Mouse (Mus musculus) lung, embryonic 16.5 days (tissue): ENCODE results near the gene Ascc1. TPM values are rescaled to one million over a fixed set of nuclear protein-coding genes. Genes with fewer than 3 reads are reported as not detected.

ENCODE experiments used
- ATAC-seq: fragments of 200-750 bp; cut with Nextera tagmentation; 2 replicates; pipeline ENCODE4 v1.8.0; 2017; ENCODE audit warnings: low read depth, mild to moderate bottlenecking, moderate library complexity
- H3K27ac ChIP-seq: fragments of 300-500 bp; sonication (generic); 2 replicates; pipeline ENCODE4 v1.5.1; 2014; ENCODE audit warnings: mild to moderate bottlenecking, control low read depth, low read length
- H3K27me3 ChIP-seq: fragments of 300-500 bp; sonication (generic); 2 replicates; pipeline ENCODE4 v1.6.1; 2014; ENCODE audit warnings: low read depth, low read length, mixed read lengths; ENCODE audit not compliant: control insufficient read depth, insufficient read depth
- H3K36me3 ChIP-seq: fragments of 300-500 bp; sonication (generic); 2 replicates; pipeline ENCODE4 v1.6.1; 2014; ENCODE audit warnings: low read length; ENCODE audit not compliant: control insufficient read depth, insufficient read depth
- H3K4me1 ChIP-seq: fragments of 300-500 bp; sonication (generic); replicated peaks from 2 replicates; pipeline ENCODE4 v1.6.1; 2014; ENCODE audit warnings: low read length, mixed read lengths; ENCODE audit not compliant: control insufficient read depth, insufficient read depth
- H3K4me2 ChIP-seq: fragments of 300-500 bp; sonication (generic); 2 replicates; pipeline ENCODE4 v1.6.1; 2014; ENCODE audit warnings: low read depth, low read length, control low read depth
- H3K4me3 ChIP-seq: fragments of 300-500 bp; sonication (generic); 2 replicates; pipeline ENCODE4 v1.5.1; 2014; ENCODE audit warnings: mild to moderate bottlenecking, low read length, control low read depth
- H3K9ac ChIP-seq: fragments of 300-500 bp; sonication (generic); 2 replicates; pipeline ENCODE4 v1.6.1; 2014; ENCODE audit warnings: low read length, control low read depth
- H3K9me3 ChIP-seq: fragments of 300-500 bp; sonication (generic); 2 replicates; pipeline ENCODE4 v1.6.1; 2016; ENCODE audit warnings: low read length; ENCODE audit not compliant: control insufficient read depth
- WGBS: fragments of 180-500 bp; shearing (Covaris S2); extraction: QIAGEN DNeasy Blood & Tissue Kit; methylation state at CpG from one replicate; pipeline ENCODE4 v1.1.7; 2014; 5-methylcytosine and 5-hydroxymethylcytosine counted together
- polyA plus RNA-seq: library from polyadenylated mRNA; unstranded; fragments of >200 nt; fragmentation: Nextera tagmentation; extraction: Ambion mirVana; gene quantifications from 2 replicates; pipeline ENCODE4 v1.2.1, GENCODE M21; 2015

The Ascc1 gene
- polyA plus RNA-seq, 1 experiment from 2014 or later: 48.2 TPM

DNA sequence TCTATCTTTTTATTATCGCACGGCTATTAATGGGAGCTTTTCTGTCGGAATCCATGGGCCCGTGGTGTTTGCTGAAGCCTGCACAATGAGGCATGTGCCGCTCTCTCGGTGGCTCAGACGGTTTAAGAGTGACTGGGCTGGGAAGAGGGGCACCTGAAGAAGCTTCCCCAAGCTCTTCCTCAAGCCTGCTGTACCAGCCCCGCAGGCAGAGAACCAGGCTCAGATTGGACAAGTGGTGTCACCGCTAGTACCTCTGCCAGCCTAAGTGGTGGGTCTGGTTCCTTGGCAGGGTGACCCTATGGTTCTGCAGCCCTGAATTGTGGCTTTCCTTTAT is 37.3 kb upstream of the Ascc1 start:
- no peak for ATAC-seq
- H3K4me2 ChIP-seq: no peak overlapping the region; the same call in 1 of the 2 replicates
- peak overlapping the region; percentile 13; the same call in 1 of the 2 replicates for H3K9ac ChIP-seq
- no peaks in the 10 kb centered on the region for H3K27me3 ChIP-seq
- H3K27ac ChIP-seq: peak overlapping the region; percentile 48
- H3K4me3 ChIP-seq: no peak overlapping the region
- no peaks in the 10 kb centered on the region for H3K36me3 ChIP-seq
- peaks cover 30% of the 10 kb centered on the region for H3K4me1 ChIP-seq
- WGBS: 30% methylated on average over 9 of the region's 9 CpGs
- H3K9me3 ChIP-seq: no peaks in the 10 kb centered on the region

DNA sequence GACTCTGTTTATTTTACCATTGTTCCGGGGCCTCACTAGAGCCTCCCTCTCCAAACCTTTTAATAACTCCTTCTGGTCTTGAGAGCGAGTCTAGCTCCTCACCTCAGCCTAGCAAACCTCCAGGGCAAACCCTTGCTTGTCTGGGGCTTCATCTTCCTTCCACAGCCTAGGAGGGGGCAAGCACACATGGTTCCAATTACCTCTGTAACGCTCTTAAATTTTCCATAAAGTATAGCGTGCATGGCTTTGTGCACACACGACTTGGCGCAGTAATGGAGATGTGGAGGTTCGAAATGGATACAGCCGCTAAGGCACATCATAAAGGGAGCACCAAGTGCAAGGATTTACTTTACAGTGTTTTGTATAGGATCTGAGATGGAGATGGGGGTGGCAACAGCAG is 36.8 kb upstream of the Ascc1 start:
- ATAC-seq: no peak
- Histone ChIP-seq H3K4me1 (peaks cover 35% of the 10 kb centered on the region), H3K36me3 (no peaks in the 10 kb centered on the region), H3K27ac (no peak overlapping the region), H3K9me3 (no peaks in the 10 kb centered on the region), H3K4me3 (no peak overlapping the region), H3K27me3 (no peaks in the 10 kb centered on the region), H3K9ac (no peak overlapping the region), H3K4me2 (no peak overlapping the region)
- WGBS: 67% methylated on average over 8 of the region's 8 CpGs

DNA sequence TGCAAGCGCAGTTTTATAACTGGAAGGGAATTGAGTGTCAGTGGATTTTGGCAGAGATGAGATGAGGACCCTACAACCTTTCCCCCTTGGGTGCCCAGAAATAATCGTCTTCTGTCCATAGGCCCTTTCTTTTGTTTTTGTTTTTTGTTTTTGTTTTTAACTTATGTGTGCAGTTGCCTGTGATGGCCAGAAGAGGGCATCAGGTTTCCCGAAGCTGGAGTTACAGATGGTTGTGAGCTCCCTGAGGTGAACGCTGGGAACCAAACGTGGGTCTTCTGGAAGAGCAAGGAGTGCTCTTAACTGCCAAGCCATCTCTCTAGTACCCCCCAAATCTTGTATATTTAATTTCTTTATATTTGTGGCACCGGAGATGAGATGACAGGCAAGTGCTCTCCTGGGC is 35.9 kb upstream of the Ascc1 start:
- H3K9ac ChIP-seq: no peak overlapping the region
- WGBS: 89% methylated on average over 6 of the region's 6 CpGs
- peaks cover 2% of the 10 kb centered on the region; the same call in 1 of the 2 replicates for H3K27me3 ChIP-seq
- no peak for ATAC-seq
- no peak overlapping the region for H3K4me2 ChIP-seq
- H3K27ac ChIP-seq: no peak overlapping the region
- no peaks in the 10 kb centered on the region for H3K9me3 ChIP-seq
- peaks cover 36% of the 10 kb centered on the region for H3K4me1 ChIP-seq
- no peaks in the 10 kb centered on the region for H3K36me3 ChIP-seq
- H3K4me3 ChIP-seq: no peak overlapping the region

DNA sequence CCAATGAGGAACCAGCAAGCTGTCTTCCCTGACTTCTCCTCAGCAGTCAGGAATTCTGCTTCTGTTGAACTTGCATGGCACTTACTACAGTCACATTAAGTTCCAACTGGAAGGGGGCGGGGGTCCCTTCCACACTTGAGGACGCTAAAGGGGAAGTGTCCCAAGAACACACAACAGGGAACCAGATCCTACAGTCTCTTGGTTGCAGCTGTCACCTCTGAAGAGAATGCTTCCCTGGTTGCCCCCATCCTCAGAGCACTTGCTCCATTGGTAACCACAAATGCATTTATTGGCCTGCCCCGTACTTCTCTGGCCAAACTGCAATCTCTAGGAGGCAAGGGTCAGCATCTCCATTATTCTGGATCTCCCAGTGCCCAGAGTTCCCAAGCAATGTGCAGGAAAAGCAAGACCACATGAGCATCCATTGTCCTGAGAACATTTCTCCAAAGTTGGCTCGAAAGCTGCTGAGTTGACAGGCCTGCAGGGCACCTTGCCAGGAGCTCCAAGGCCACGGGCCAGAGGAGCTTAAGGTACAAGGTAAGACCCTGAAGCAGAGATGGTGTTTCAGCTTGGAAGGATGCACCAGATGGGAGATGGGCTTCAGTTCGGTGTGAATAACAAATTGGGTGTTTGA is 35.2 kb upstream of the Ascc1 start:
- Histone ChIP-seq H3K9me3 (no peaks in the 10 kb centered on the region), H3K4me3 (no peak overlapping the region), H3K9ac (no peak overlapping the region), H3K36me3 (no peaks in the 10 kb centered on the region), H3K27ac (no peak overlapping the region), H3K27me3 (peaks cover 5% of the 10 kb centered on the region; the same call in 1 of the 2 replicates), H3K4me1 (peaks cover 36% of the 10 kb centered on the region), H3K4me2 (no peak overlapping the region)
- no peak for ATAC-seq
- WGBS: 62% methylated on average over 6 of the region's 6 CpGs

DNA sequence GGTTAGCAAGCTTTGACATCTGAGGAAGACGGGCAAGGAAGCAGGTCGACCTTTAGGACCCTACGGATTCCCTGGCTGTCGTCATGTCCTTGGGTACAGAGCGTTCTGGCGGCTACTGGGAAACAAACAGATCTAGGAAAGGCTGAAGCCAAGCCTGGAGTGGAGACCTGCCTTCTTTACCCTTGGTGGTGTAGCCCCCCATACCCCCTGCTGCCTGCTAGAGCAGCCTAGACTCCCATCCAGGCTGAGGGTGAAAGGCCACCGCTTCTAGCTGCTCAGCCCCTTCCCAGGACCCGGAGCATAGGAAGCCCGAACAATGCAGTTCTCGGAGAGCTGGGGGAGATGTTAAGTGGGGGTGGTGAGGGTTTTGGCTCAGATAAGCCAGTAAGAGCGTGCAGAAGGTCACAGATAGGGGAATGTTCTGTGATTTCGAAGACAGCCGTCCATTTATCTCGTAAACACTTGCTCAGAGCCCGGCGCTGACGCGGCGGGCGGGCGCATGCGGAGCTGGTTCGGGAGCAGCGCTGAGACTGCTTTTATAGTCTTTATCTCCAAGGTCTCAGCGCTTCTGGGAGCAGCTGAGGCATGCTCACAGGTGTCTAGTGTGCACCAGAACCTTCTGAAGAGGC is 32.7 kb upstream of the Ascc1 start:
- Histone ChIP-seq H3K4me2 (peak overlapping the region; percentile 85), H3K4me1 (peaks cover 46% of the 10 kb centered on the region), H3K9me3 (no peaks in the 10 kb centered on the region), H3K36me3 (no peaks in the 10 kb centered on the region), H3K27ac (peak overlapping the region; percentile 94), H3K9ac (peak overlapping the region; percentile 79), H3K4me3 (peak overlapping the region; percentile 60), H3K27me3 (peaks cover 5% of the 10 kb centered on the region; the same call in 1 of the 2 replicates)
- under 1% methylated on average over 25 of the region's 25 CpGs for WGBS
- ATAC-seq: peak; percentile 62

DNA sequence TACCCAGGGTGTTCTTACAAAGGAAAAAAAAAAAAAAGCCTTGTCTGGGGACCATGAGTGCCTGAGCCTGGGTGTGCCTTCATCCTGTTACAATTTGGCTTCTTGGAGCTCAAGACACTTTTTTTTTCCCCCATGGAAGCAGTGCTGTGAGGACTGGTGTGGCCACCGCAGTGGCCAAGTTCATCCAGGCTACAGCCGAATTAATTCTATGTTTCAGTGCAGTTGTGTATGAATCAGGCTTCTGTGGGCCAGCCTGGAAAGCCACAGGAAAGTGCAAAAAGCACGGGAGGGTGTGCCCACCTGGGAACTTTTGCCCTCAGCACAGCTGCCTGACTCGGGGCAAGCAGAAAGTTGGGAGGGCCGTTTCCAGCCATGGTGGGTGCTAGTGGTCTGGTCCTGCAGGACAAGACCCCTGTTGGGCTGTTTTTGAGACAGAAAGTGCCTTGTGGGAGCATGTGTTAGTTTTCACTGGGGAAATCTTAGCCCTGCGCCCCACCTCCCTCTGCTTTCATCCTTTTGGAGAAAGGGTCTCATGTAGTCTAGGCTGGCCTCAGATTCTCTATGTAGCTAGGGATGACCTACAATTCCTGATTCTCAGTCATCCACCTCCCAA is 32.0 kb upstream of the Ascc1 start:
- peak overlapping the region; percentile 79 for H3K9ac ChIP-seq
- peak overlapping the region; percentile 94 for H3K27ac ChIP-seq
- peaks cover 44% of the 10 kb centered on the region for H3K4me1 ChIP-seq
- no peaks in the 10 kb centered on the region for H3K9me3 ChIP-seq
- ATAC-seq: no peak
- WGBS: 23% methylated on average over 6 of the region's 6 CpGs
- H3K36me3 ChIP-seq: no peaks in the 10 kb centered on the region
- peaks cover 5% of the 10 kb centered on the region; the same call in 1 of the 2 replicates for H3K27me3 ChIP-seq
- H3K4me3 ChIP-seq: peak overlapping the region; percentile 60
- peak overlapping the region; percentile 85 for H3K4me2 ChIP-seq

DNA sequence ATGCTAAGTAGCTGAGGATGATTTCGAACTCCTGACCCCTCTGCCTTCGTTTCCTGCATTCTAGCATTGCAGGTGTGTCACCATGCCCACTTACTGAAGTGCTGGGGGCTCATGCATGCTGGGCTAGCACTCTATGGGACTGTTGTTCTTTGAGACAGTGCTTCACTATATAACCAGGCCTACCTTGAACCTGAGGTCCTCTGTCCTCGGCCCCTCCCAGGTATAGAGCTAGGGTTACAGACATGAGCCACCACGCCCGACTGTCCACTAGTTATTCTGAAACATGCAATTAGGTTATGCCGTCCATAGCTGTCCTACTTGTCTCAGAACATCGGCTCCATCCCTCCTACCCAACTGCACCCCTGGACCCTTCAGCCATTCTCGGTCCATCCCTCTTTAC is 30.8 kb upstream of the Ascc1 start:
- H3K27me3 ChIP-seq: peaks cover 5% of the 10 kb centered on the region; the same call in 1 of the 2 replicates
- no peaks in the 10 kb centered on the region for H3K36me3 ChIP-seq
- H3K4me2 ChIP-seq: no peak overlapping the region
- H3K9me3 ChIP-seq: no peaks in the 10 kb centered on the region
- no peak overlapping the region for H3K9ac ChIP-seq
- ATAC-seq: no peak
- WGBS: 90% methylated on average over 8 of the region's 8 CpGs
- H3K27ac ChIP-seq: no peak overlapping the region
- peaks cover 41% of the 10 kb centered on the region for H3K4me1 ChIP-seq
- no peak overlapping the region for H3K4me3 ChIP-seq

DNA sequence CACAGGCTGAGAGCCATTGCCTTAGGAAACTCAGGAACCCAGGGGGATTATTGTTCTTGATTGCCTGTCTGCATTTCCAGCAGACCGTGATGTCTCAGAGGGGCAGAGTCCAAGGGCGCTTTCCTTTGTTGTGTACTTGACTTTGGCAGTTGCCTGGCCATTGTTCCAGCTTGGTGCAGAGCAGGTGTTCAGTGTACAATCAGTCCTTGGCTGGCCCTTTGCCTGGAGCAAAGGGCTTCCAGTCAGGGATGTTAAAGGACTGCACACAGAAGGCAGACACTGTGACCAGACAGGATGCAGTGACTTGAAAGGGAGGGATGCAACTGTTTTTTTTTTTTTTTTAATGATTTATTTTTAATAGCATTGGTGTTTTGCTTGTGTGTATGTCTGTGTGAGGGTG is 30.1 kb upstream of the Ascc1 start:
- ATAC-seq: no peak
- H3K4me3 ChIP-seq: no peak overlapping the region
- H3K4me2 ChIP-seq: no peak overlapping the region
- no peaks in the 10 kb centered on the region for H3K36me3 ChIP-seq
- H3K27me3 ChIP-seq: peaks cover 5% of the 10 kb centered on the region; the same call in 1 of the 2 replicates
- H3K4me1 ChIP-seq: peaks cover 39% of the 10 kb centered on the region
- H3K9me3 ChIP-seq: no peaks in the 10 kb centered on the region
- 75% methylated on average over 2 of the region's 2 CpGs for WGBS
- no peak overlapping the region for H3K9ac ChIP-seq
- H3K27ac ChIP-seq: no peak overlapping the region

DNA sequence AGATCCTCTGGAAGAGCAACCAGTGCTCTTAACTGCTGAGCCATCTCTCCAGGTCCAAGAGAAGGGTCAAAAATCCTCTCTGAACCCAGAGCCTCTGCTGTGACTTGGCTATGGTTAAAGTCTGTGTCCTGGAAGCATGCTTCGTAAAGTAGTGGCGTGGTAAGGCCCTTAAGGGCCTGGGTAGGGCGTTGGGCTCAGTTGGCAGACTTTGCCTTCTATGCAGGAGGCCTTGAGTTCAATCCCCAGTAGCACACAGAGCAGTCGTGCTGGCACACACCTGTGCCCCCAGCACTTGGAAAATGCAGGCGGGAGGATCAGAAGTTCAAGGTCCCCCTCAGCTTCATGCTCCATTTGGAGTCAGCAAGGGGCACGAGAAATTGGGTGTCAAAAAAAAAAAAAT is 29.6 kb upstream of the Ascc1 start:
- H3K4me2 ChIP-seq: no peak overlapping the region
- no peak for ATAC-seq
- no peak overlapping the region for H3K9ac ChIP-seq
- H3K27me3 ChIP-seq: peaks cover 5% of the 10 kb centered on the region; the same call in 1 of the 2 replicates
- H3K4me3 ChIP-seq: no peak overlapping the region
- WGBS: 72% methylated on average over 6 of the region's 6 CpGs
- no peaks in the 10 kb centered on the region for H3K36me3 ChIP-seq
- H3K9me3 ChIP-seq: no peaks in the 10 kb centered on the region
- peak overlapping the region; percentile 66; the same call in 1 of the 2 replicates for H3K27ac ChIP-seq
- H3K4me1 ChIP-seq: peaks cover 40% of the 10 kb centered on the region
